Mouse (Mus musculus) MEL (cell line): Measurements from ENCODE around the gene Mrpl9.

ENCODE experiments used
- CTCF ChIP-seq, 3 experiments: IDR thresholded peaks in 2 of 3; conservative IDR thresholded peaks in 1 of 3; 2 replicates each; pipeline ENCODE4 v1.5.1; 2011 to 2012; ENCODE audit warnings: low read length in 3 of 3, low read depth in 2 of 3, mild to moderate bottlenecking in 2 of 3, improper control_type of control experiment in 1 of 3, inconsistent platforms in 1 of 3, mixed read lengths in 1 of 3, moderate library complexity in 1 of 3; ENCODE audit not compliant: control insufficient read depth in 1 of 3, insufficient read depth in 1 of 3, poor library complexity in 1 of 3, severe bottlenecking in 1 of 3
- EP300 ChIP-seq, 2 experiments: IDR thresholded peaks; 2 replicates each; pipeline ENCODE4 v1.6.1; 2011; ENCODE audit warnings: improper control_type of control experiment in 2 of 2, low read length in 2 of 2, low read depth in 1 of 2, mild to moderate bottlenecking in 1 of 2
- MEF2A ChIP-seq: IDR thresholded peaks from 2 replicates; pipeline ENCODE4 v1.6.1; 2014; ENCODE audit warnings: low read depth, mild to moderate bottlenecking, inconsistent platforms, low read length, improper control_type of control experiment; ENCODE audit not compliant: poor library complexity, insufficient replicate concordance, severe bottlenecking; ENCODE audit errors: extremely low read depth
- MYC ChIP-seq: IDR thresholded peaks from 2 replicates; pipeline ENCODE4 v1.6.1; 2011; ENCODE audit warnings: low read depth, mild to moderate bottlenecking, low read length, improper control_type of control experiment, moderate library complexity
- POLR2A ChIP-seq, 2 experiments: IDR thresholded peaks; 2 replicates each; pipeline ENCODE4 v1.6.1; 2011 to 2012; ENCODE audit warnings: low read length in 2 of 2, mild to moderate bottlenecking in 2 of 2, control low read depth in 1 of 2, improper control_type of control experiment in 1 of 2, low read depth in 1 of 2, moderate library complexity in 1 of 2; ENCODE audit not compliant: control insufficient read depth in 1 of 2, insufficient read depth in 1 of 2, poor library complexity in 1 of 2
- POLR2AphosphoS5 ChIP-seq: IDR thresholded peaks from 2 replicates; pipeline ENCODE4 v1.6.1; 2012; ENCODE audit warnings: low read depth, borderline replicate concordance, mild to moderate bottlenecking, inconsistent platforms, low read length, moderate library complexity, mixed read lengths
- SIN3A ChIP-seq: IDR thresholded peaks from 2 replicates; pipeline ENCODE4 v1.6.1; 2012; ENCODE audit warnings: low read length, improper control_type of control experiment, inconsistent platforms
- ZKSCAN1 ChIP-seq: IDR thresholded peaks from 2 replicates; pipeline ENCODE4 v1.6.1; 2012; ENCODE audit warnings: low read depth, mild to moderate bottlenecking, inconsistent platforms, low read length, improper control_type of control experiment, moderate library complexity

GRCm38 (mm10) chr3:94479564-94479963 is 36.4 kb downstream of the Mrpl9 start:
- TF ChIP-seq MEF2A (no peak), CTCF (IDR thresholded peaks at IDR 0.05 in 2 of 3, conservative IDR thresholded peaks at IDR 0.05 in 1 of 3; ENCODE audit: control insufficient read depth in 1 of 3, insufficient read depth in 1 of 3, low read depth in 2 of 3, low read length in 3 of 3, poor library complexity in 1 of 3, severe bottlenecking in 1 of 3) (no peak), MYC (no peak), ZKSCAN1 (no peak), POLR2A (IDR thresholded peaks at IDR 0.05; ENCODE audit: control insufficient read depth in 1 of 2, insufficient read depth in 1 of 2, low read depth in 1 of 2, low read length in 2 of 2, poor library complexity in 1 of 2) (no peak), SIN3A (0 out of 2 replicates have a peak, but pooled peaks have one; percentile 22), EP300 (IDR thresholded peaks at IDR 0.05; ENCODE audit: low read depth in 1 of 2, low read length in 2 of 2) (no peak), POLR2AphosphoS5 (no peak)
